Mouse (Mus musculus): ENCODE measurements around the gene Gm21698.
A peak's percentile ranks its signal among the peaks of the same experiment; 100 is the strongest.
"Not testable (repeated sequence)": the region's sequence is repeated elsewhere in the genome, so short reads cannot be mapped to it uniquely, and the experiment has no call there.

The Gm21698 gene

DNA sequence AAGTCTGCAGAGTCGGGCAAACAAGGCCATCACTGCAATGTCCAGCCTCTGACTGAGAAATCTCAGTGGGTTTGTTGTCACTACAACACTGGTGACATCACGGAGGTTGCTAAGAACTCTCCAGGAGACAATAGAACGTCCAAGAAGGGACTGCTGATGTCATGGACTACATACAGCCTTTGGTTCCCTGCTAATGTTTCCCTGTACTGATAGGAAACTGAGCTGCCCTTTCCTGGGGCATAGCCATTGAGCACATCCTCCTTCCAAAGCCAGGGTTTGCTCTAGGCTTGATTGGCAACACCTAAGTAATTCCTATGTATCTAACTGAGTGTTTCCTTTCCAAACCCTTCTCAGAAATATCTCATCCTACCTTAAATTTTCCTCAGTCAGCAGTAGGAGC is at the start of gene Gm21698:
Gm21698 (minus strand) TSS at position 101 of the 400 bp plus-strand sequence.
- DNase-seq (ENCODE audit: low spot score in 2 of 2), result not testable (repeated sequence)

DNA sequence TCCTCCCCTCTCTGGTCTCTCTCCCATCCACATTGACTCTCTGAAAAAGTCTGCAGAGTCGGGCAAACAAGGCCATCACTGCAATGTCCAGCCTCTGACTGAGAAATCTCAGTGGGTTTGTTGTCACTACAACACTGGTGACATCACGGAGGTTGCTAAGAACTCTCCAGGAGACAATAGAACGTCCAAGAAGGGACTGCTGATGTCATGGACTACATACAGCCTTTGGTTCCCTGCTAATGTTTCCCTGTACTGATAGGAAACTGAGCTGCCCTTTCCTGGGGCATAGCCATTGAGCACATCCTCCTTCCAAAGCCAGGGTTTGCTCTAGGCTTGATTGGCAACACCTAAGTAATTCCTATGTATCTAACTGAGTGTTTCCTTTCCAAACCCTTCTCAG is 34.4 kb upstream of the Gm21698 start, which contains the start of gene Gm5862:
Gm5862 (minus strand) TSS at position 101 of the 400 bp plus-strand sequence.
- not testable (repeated sequence) for DNase-seq (ENCODE audit: low spot score in 2 of 2)

DNA sequence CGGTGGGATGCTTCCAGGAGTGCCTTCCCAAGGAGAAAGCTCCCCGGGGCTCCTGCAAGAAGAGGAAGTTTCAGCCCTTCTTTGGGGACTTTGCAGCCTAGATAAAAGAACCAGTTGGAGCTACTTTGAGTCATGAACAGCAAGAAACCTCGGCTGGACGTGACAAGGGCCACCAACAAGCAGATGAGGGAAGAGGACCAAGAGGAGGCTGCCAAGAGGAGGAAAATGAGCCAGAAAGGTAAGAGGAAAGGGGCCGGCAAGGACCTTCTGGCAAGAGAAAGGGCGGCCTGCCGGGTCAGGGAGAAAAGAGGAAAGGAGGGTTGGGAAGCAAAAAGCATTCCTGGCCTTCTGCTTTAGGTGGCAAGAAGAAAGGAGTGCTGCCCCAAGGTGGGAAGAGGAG is 19.2 kb upstream of the Gm21698 start:
- not testable (repeated sequence) for DNase-seq (ENCODE audit: low spot score in 2 of 2)

DNA sequence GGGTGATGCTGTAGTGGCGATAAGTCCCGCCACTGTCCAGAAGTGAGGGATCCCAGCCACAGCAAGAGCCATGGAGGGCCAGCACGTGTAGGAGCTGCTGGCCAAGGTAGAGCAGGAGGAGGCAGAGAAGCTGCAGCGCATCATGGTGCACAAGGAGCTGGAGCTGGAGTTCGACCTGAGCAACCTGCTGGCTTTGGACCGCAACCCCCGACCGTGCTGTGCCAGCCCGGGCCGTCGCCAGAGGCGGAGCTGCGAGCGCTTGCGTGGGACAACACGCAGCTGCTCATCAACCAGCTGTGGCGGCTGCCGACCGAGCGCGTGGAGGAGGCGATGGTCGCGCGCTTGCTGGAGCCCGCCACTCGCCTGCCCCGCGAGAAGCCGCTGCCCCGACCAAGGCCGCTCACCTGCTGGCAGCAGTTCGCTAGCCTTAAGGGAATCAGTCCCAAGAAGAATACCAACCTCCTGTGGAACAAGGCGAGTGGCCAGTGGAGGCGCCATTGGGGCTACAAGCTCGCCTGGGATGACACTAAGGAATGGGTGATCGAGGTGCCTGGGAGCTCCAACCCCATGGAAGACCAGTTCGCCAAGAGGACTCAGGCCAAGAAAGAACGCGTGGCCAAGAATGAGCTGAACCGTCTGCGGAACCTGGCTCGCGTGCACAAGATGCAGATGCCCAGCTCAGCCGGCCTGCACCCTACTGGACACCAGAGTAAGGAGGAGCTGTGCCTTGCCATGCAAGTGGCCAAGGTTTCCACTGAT is 18.7 kb upstream of the Gm21698 start:
- DNase-seq (ENCODE audit: low spot score in 2 of 2), result peak; percentile 2 to 3

DNA sequence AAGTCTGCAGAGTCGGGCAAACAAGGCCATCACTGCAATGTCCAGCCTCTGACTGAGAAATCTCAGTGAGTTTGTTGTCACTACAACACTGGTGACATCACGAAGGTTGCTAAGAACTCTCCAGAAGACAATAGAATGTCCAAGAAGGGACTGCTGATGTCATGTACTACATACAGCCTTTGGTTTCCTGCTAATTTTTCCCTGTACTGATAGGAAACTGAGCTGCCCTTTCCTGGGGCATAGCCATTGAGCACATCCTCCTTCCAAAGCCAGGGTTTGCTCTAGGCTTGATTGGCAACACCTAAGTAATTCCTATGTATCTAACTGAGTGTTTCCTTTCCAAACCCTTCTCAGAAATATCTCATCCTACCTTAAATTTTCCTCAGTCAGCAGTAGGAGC is 16.2 kb upstream of the Gm21698 start, which contains the start of gene Gm1979:
Gm1979 (minus strand) TSS at position 101 of the 400 bp plus-strand sequence.
- DNase-seq (ENCODE audit: low spot score in 2 of 2), result not testable (repeated sequence)

DNA sequence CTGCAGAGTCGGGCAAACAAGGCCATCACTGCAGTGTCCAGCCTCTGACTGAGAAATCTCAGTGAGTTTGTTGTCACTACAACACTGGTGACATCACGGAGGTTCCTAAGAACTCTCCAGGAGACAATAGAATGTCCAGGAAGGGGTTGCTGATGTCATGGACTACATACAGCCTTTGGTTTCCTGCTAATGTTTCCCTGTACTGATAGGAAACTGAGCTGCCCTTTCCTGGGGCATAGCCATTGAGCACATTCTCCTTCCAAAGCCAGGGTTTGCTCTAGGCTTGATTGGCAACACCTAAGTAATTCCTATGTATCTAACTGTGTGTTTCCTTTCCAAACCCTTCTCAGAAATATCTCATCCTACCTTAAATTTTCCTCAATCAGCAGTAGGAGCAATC is 15.9 kb downstream of the Gm21698 start, which contains the start of gene Gm21680:
Gm21680 (minus strand) TSS at position 101 of the 400 bp plus-strand sequence.
- DNase-seq (ENCODE audit: low spot score in 2 of 2), result not testable (repeated sequence)

DNA sequence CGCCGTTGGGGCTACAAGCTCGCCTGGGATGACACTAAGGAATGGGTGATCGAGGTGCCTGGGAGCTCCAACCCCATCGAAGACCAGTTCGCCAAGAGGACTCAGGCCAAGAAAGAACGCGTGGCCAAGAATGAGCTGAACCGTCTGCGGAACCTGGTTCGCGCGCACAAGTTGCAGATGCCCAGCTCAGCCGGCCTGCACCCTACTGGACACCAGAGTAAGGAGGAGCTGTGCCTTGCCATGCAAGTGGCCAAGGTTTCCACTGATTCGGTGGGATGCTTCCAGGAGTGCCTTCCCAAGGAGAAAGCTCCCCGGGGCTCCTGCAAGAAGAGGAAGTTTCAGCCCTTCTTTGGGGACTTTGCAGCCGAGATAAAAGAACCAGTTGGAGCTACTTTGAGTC is 31.4 kb downstream of the Gm21698 start:
- not testable (repeated sequence) for DNase-seq (ENCODE audit: low spot score in 2 of 2)

DNA sequence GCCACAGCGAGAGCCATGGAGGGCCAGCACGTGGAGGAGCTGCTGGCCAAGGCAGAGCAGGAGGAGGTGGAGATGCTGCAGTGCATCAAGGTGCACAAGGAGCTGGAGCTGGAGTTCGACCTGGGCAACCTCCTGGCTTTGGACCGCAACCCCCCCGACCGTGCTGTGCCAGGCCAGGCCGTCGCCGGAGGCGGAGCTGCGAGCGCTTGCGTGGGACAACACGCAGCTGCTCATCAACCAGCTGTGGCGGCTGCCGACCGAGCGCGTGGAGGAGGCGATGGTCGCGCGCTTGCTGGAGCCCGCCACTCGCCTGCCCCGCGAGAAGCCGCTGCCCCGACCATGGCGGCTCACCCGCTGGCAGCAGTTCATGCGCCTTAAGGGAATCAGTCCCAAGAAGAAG is 31.8 kb downstream of the Gm21698 start:
- not testable (repeated sequence) for DNase-seq (ENCODE audit: low spot score in 2 of 2)

DNA sequence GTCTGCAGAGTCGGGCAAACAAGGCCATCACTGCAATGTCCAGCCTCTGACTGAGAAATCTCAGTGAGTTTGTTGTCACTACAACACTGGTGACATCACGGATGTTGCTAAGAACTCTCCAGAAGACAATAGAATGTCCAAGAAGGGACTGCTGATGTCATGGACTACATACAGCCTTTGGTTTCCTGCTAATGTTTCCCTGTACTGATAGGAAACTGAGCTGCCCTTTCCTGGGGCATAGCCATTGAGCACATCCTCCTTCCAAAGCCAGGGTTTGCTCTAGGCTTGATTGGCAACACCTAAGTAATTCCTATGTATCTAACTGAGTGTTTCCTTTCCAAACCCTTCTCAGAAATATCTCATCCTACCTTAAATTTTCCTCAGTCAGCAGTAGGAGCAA is 34.1 kb downstream of the Gm21698 start, which contains the start of gene Gm21671:
Gm21671 (minus strand) TSS at position 101 of the 400 bp plus-strand sequence.
- DNase-seq (ENCODE audit: low spot score in 2 of 2), result not testable (repeated sequence)

DNA sequence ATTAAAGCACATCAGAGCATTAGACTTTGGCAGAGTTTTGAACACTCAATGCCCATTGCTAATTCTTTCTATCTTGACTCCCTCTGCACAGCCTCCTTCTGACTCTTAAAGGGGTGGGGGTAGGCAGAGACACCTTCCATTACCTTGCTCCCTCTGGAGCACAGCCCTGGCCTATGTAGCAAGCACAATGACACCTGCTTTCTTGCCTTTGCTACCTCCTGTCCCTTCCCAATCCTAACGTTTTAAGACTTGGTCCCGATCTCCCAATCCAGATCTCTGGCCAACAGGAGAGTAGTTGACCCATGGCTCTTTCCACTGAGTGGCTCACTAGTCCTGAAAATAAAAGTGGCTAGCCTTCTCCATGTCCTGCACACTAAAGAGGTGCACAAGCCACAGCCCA is 43.1 kb downstream of the Gm21698 start:
- not testable (repeated sequence) for DNase-seq (ENCODE audit: low spot score in 2 of 2)

DNA sequence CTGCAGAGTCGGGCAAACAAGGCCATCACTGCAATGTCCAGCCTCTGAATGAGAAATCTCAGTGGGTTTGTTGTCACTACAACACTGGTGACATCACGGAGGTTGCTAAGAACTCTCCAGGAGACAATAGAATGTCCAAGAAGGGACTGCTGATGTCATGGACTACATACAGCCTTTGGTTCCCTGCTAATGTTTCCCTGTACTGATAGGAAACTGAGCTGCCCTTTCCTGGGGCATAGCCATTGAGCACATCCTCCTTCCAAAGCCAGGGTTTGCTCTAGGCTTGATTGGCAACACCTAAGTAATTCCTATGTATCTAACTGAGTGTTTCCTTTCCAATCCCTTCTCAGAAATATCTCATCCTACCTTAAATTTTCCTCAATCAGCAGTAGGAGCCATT is 46.2 kb downstream of the Gm21698 start, which contains the start of gene Gm21663:
Gm21663 (minus strand) TSS at position 101 of the 400 bp plus-strand sequence.
- DNase-seq (ENCODE audit: low spot score in 2 of 2), result not testable (repeated sequence)

Measured in right cerebral cortex, postnatal 36 days (tissue).